Mouse (Mus musculus) lung, postnatal 0 days (tissue): ENCODE data around the gene Vipr2.

Experiments
- CTCF ChIP-seq: IDR thresholded peaks from 2 replicates; pipeline ENCODE4 v1.5.1; 2016; ENCODE audit warnings: antibody characterized with exemption, mild to moderate bottlenecking
- EP300 ChIP-seq: IDR thresholded peaks from 2 replicates; pipeline ENCODE4 v1.6.1; 2016; ENCODE audit warnings: antibody characterized with exemption, mild to moderate bottlenecking, control low read depth

DNA sequence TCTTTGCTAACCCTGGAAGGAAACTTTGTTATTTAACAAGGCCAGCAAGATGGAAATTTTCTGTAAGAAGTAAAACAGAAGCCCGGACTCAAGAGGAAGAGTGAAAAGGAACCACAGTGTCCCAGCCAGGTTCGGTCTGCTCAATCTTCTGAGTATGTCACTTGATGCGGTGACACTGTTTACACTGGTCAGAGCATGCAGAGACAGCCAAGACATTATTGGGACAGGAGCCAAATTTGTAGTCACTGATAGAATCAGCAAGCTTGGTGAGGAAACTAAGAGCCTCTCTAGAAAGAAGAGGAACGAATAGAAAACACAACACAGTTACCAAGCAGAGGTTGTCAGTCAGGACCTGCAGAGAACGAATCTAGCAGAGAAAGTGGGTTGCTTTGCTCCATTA, 92.1 kb downstream of the Vipr2 start:
- TF ChIP-seq EP300 (no peak), CTCF (no peak)
